Mouse (Mus musculus): ENCODE data around the gene Ncmap. TPM values are rescaled to one million over a fixed set of nuclear protein-coding genes. Genes with fewer than 3 reads are reported as not detected.

Gene Ncmap
- polyA plus RNA-seq, 1 experiment from 2014 or later, result not detected

- Histone ChIP-seq H3K27ac (peak within 1 kb of the TSS; percentile 89), H3K79me2 (ENCODE audit: inconsistent target) (peaks cover 44% of the 10 kb centered on the region), H3K36me3 (ENCODE audit: inconsistent target) (no peaks in the 10 kb centered on the region), H3K4me3 (ENCODE audit: inconsistent target) (peak within 1 kb of the TSS; percentile 92)
- 0% methylated on average over 43 of the region's 69 CpGs for WGBS (ENCODE audit: missing documents)
Measured at GRCm38 (mm10) chr4:135353066-135353793, 44.8 kb downstream of the Ncmap start, which contains the start of gene Srrm1. Gene Srrm1, minus strand, starts transcription at chr4:135353321.

- Histone ChIP-seq H3K27ac (peak overlapping the region; percentile 62), H3K79me2 (ENCODE audit: inconsistent target) (peaks cover 51% of the 10 kb centered on the region), H3K36me3 (ENCODE audit: inconsistent target) (no peaks in the 10 kb centered on the region), H3K4me3 (ENCODE audit: inconsistent target) (peak overlapping the region; percentile 92)
- WGBS (ENCODE audit: missing documents), result under 1% methylated on average over 63 of the region's 67 CpGs
Measured at GRCm38 (mm10) chr4:135352326-135353065, 45.5 kb downstream of the Ncmap start.

- Histone ChIP-seq H3K79me2 (ENCODE audit: inconsistent target) (peaks cover 100% of the 10 kb centered on the region), H3K27ac (no peak overlapping the region), H3K36me3 (ENCODE audit: inconsistent target) (peaks cover 95% of the 10 kb centered on the region), H3K4me3 (ENCODE audit: inconsistent target) (no peak overlapping the region)
- 96% methylated on average over 14 of the region's 14 CpGs for WGBS (ENCODE audit: missing documents)
Measured at GRCm38 (mm10) chr4:135337376-135337942, 60.6 kb downstream of the Ncmap start.

GRCm38 (mm10) chr4:135336023-135336357 is 62.0 kb downstream of the Ncmap start:
- H3K27ac ChIP-seq, result no peak overlapping the region
- WGBS (ENCODE audit: missing documents), result 80% methylated on average over 3 of the region's 3 CpGs

GRCm38 (mm10) chr4:135335327-135336022 is 62.6 kb downstream of the Ncmap start:
- no peak overlapping the region for H3K27ac ChIP-seq
- 88% methylated on average over 9 of the region's 9 CpGs for WGBS (ENCODE audit: missing documents)
- H3K36me3 ChIP-seq (ENCODE audit: inconsistent target), result peaks cover 95% of the 10 kb centered on the region
- peaks cover 100% of the 10 kb centered on the region for H3K79me2 ChIP-seq (ENCODE audit: inconsistent target)
- H3K4me3 ChIP-seq (ENCODE audit: inconsistent target), result no peak overlapping the region

More at GRCm38 (mm10) chr4:135336023-135336357, 62.0 kb downstream of the Ncmap start:
- Histone ChIP-seq H3K79me2 (ENCODE audit: inconsistent target) (peaks cover 100% of the 10 kb centered on the region), H3K36me3 (ENCODE audit: inconsistent target) (peaks cover 95% of the 10 kb centered on the region), H3K4me3 (ENCODE audit: inconsistent target) (no peak overlapping the region)

- peaks cover 94% of the 10 kb centered on the region for H3K36me3 ChIP-seq (ENCODE audit: inconsistent target)
- H3K79me2 ChIP-seq (ENCODE audit: inconsistent target), result peaks cover 33% of the 10 kb centered on the region; the same call in 1 of the 2 replicates
- 94% methylated on average over 3 of the region's 3 CpGs for WGBS (ENCODE audit: missing documents)
- H3K4me3 ChIP-seq (ENCODE audit: inconsistent target), result no peak overlapping the region
- H3K27ac ChIP-seq, result no peak overlapping the region
Measured at GRCm38 (mm10) chr4:135326469-135326868, 71.6 kb downstream of the Ncmap start.

- Histone ChIP-seq H3K27ac (no peak overlapping the region), H3K79me2 (ENCODE audit: inconsistent target) (peaks cover 29% of the 10 kb centered on the region; the same call in 1 of the 2 replicates), H3K36me3 (ENCODE audit: inconsistent target) (peaks cover 94% of the 10 kb centered on the region)
Measured at GRCm38 (mm10) chr4:135326046-135326445, 72.0 kb downstream of the Ncmap start.

GRCm38 (mm10) chr4:135323021-135323420 is 75.0 kb downstream of the Ncmap start:
- Histone ChIP-seq H3K4me3 (ENCODE audit: inconsistent target) (no peak overlapping the region), H3K27ac (no peak overlapping the region), H3K79me2 (ENCODE audit: inconsistent target) (peaks cover 1% of the 10 kb centered on the region; the same call in 1 of the 2 replicates), H3K36me3 (ENCODE audit: inconsistent target) (peaks cover 75% of the 10 kb centered on the region)
- 99% methylated on average over 8 of the region's 8 CpGs for WGBS (ENCODE audit: missing documents)

More at GRCm38 (mm10) chr4:135326046-135326445, 72.0 kb downstream of the Ncmap start:
- no peak overlapping the region for H3K4me3 ChIP-seq (ENCODE audit: inconsistent target)

Other genes starting within 250 kb of the Ncmap start
- 149 to 188 TPM (median 173 TPM) in 3 replicates for gene Clic4, start 125.4 kb downstream of the Ncmap start, polyA plus RNA-seq (2018)
- 79.8 to 270 TPM (median 92.9 TPM) in 3 replicates for gene Srrm1, start 44.9 kb downstream of the Ncmap start, polyA plus RNA-seq (2018)
- 11.8 to 22.3 TPM (median 17.3 TPM) in 3 replicates for gene Rcan3, start 35.6 kb upstream of the Ncmap start, polyA plus RNA-seq (2018)
- 0.40 to 0.56 TPM in 2 of 3 replicates, not detected in the other for gene Stpg1, start 96.6 kb upstream of the Ncmap start, polyA plus RNA-seq (2018)
- gene Nipal3, start 96.8 kb upstream of the Ncmap start, polyA plus RNA-seq (2018), result 10.9 to 33.9 TPM (median 26.1 TPM) in 3 replicates
- gene Grhl3, start 175.4 kb upstream of the Ncmap start, polyA plus RNA-seq (2018), result not detected in 3 replicates